Mouse (Mus musculus) spleen, postnatal 4 days (tissue): ENCODE measurements around the gene Gm17428.
"Not testable (repeated sequence)": the region's sequence is repeated elsewhere in the genome, so short reads cannot be mapped to it uniquely, and the experiment has no call there.

Experiments
- DNase-seq, 2 experiments: peaks; one replicate each; pipeline ENCODE4 v3.0.0; 2022; ENCODE audit warnings: low spot score in 2 of 2

Gm17428 gene

GRCm38 (mm10) chr14:54951587-54951986, 25.1 kb upstream of the Gm17428 start:
- DNase-seq = no peak

GRCm38 (mm10) chr14:54953664-54954206, 23.0 kb upstream of the Gm17428 start:
- DNase-seq = no peak

GRCm38 (mm10) chr14:54954474-54954873, 22.3 kb upstream of the Gm17428 start:
- DNase-seq = no peak

GRCm38 (mm10) chr14:54955481-54955880, 21.3 kb upstream of the Gm17428 start:
- DNase-seq = no peak

GRCm38 (mm10) chr14:54956533-54956932, 20.2 kb upstream of the Gm17428 start:
- no peak for DNase-seq

- no peak for DNase-seq
Measured at GRCm38 (mm10) chr14:54958503-54958902, 18.2 kb upstream of the Gm17428 start.

- no peak for DNase-seq
Measured at GRCm38 (mm10) chr14:54959197-54959596, 17.5 kb upstream of the Gm17428 start.

- DNase-seq = not testable (repeated sequence)
Measured at GRCm38 (mm10) chr14:54959853-54960613, 16.7 kb upstream of the Gm17428 start.

GRCm38 (mm10) chr14:54960769-54961168, 16.0 kb upstream of the Gm17428 start:
- DNase-seq = no peak

GRCm38 (mm10) chr14:54961487-54961886, 15.2 kb upstream of the Gm17428 start:
- no peak for DNase-seq

- DNase-seq = no peak
Measured at GRCm38 (mm10) chr14:54962714-54963113, 14.0 kb upstream of the Gm17428 start.

GRCm38 (mm10) chr14:54963727-54964126, 13.0 kb upstream of the Gm17428 start:
- no peak for DNase-seq

- no peak for DNase-seq
Measured at GRCm38 (mm10) chr14:54965044-54965443, 11.7 kb upstream of the Gm17428 start.

GRCm38 (mm10) chr14:54965631-54966030, 11.1 kb upstream of the Gm17428 start:
- no peak for DNase-seq

- no peak for DNase-seq
Measured at GRCm38 (mm10) chr14:54966320-54966977, 10.3 kb upstream of the Gm17428 start, which contains the start of gene Myh6. Myh6 (minus strand) TSS chr14:54966927.

- DNase-seq = no peak
Measured at GRCm38 (mm10) chr14:54967874-54968273, 8.9 kb upstream of the Gm17428 start.

GRCm38 (mm10) chr14:54968344-54968743, 8.4 kb upstream of the Gm17428 start:
- no peak for DNase-seq

- not testable (repeated sequence) for DNase-seq
Measured at GRCm38 (mm10) chr14:54972786-54973185, 3.9 kb upstream of the Gm17428 start.

- DNase-seq = no peak
Measured at GRCm38 (mm10) chr14:54974068-54974791, 2.5 kb upstream of the Gm17428 start.

- no peak for DNase-seq
Measured at GRCm38 (mm10) chr14:54978664-54979063, 1.9 kb downstream of the Gm17428 start.

- DNase-seq = no peak
Measured at GRCm38 (mm10) chr14:54981934-54982333, 5.2 kb downstream of the Gm17428 start.

GRCm38 (mm10) chr14:54988350-54988874, 11.7 kb downstream of the Gm17428 start:
- DNase-seq = not testable (repeated sequence)
